Mouse (Mus musculus) layer of hippocampus, adult 11-12 months (tissue): ENCODE measurements around the gene Fam151b.
A peak's percentile ranks its signal among the peaks of the same experiment; 100 is the strongest.

Source experiments
- DNase-seq: peaks from one replicate; pipeline ENCODE4 v3.0.0; 2022; ENCODE audit warnings: low spot score

Gene Fam151b

GRCm38 (mm10) chr13:92483852-92484463 is at the start of gene Fam151b:
Fam151b (minus strand) TSS chr13:92484015.
- peak; percentile 92 for DNase-seq

GRCm38 (mm10) chr13:92532216-92532615 is 48.4 kb upstream of the Fam151b start:
- no peak for DNase-seq

GRCm38 (mm10) chr13:92531237-92531636 is 47.4 kb upstream of the Fam151b start:
- DNase-seq, result no peak

- DNase-seq, result peak; percentile 96
These were observed 47.0 kb upstream of the Fam151b start, which contains the start of gene Zfyve16 for GRCm38 (mm10) chr13:92530721-92531211. Zfyve16 (minus strand) TSS chr13:92530868.

- DNase-seq, result no peak
These were observed 46.3 kb upstream of the Fam151b start for GRCm38 (mm10) chr13:92529828-92530720.

GRCm38 (mm10) chr13:92523178-92523813 is 39.5 kb upstream of the Fam151b start:
- DNase-seq, result no peak

- no peak for DNase-seq
These were observed 21.1 kb upstream of the Fam151b start for GRCm38 (mm10) chr13:92504871-92505270.

- DNase-seq, result no peak
These were observed 8.1 kb upstream of the Fam151b start for GRCm38 (mm10) chr13:92491923-92492322.

GRCm38 (mm10) chr13:92490817-92491216 is 7.0 kb upstream of the Fam151b start:
- DNase-seq, result no peak

- DNase-seq, result peak; percentile 54
These were observed 467 bp downstream of the Fam151b start for GRCm38 (mm10) chr13:92483348-92483747.

GRCm38 (mm10) chr13:92470151-92470550 is 13.7 kb downstream of the Fam151b start:
- DNase-seq, result no peak

GRCm38 (mm10) chr13:92469381-92469780 is 14.4 kb downstream of the Fam151b start:
- no peak for DNase-seq

- DNase-seq, result no peak
These were observed 15.9 kb downstream of the Fam151b start for GRCm38 (mm10) chr13:92467891-92468290.

GRCm38 (mm10) chr13:92464698-92465097 is 19.1 kb downstream of the Fam151b start:
- no peak for DNase-seq

- DNase-seq, result no peak
These were observed 36.9 kb downstream of the Fam151b start for GRCm38 (mm10) chr13:92446872-92447271.

- no peak for DNase-seq
These were observed 43.5 kb downstream of the Fam151b start for GRCm38 (mm10) chr13:92440286-92440685.

GRCm38 (mm10) chr13:92438656-92439055 is 45.2 kb downstream of the Fam151b start:
- DNase-seq, result no peak

GRCm38 (mm10) chr13:92427351-92427855 is 56.4 kb downstream of the Fam151b start:
- no peak for DNase-seq

GRCm38 (mm10) chr13:92426294-92427051 is 57.3 kb downstream of the Fam151b start:
- DNase-seq, result peak; percentile 5

GRCm38 (mm10) chr13:92425758-92426264 is 58.0 kb downstream of the Fam151b start, which contains the start of gene Ankrd34b:
Ankrd34b (plus strand) TSS chr13:92425896.
- DNase-seq, result peak; percentile 42

- no peak for DNase-seq
These were observed 60.1 kb downstream of the Fam151b start for GRCm38 (mm10) chr13:92423711-92424110.
